10 mouse cellular contexts compared by ENCODE assay signal in the genomic region with DNA sequence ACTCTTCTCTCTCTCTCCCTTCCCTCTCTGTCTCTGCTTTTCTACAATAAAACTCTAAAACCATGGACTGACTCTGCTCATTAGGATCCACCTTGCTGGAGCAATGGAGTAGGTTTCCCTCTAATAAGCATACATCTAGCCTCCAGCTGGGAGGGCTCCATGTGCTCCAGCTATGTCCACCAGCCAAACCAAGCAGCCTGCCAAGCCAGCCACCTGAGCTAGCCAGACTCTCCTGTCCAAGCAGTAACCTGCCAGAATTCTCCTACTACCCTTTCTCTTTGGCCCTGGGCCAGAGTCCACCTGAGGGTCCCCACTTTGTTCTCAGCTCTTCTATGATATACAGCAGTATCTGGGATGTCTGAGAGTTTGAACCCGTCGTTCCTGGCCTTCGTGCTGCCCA.
"Had no signal": no experiment of that assay in that cellular context is flagged by ENCODE, and none has a peak within 500 bp of the region (broad histone marks: within the 10 kb centered on the region; RNA-seq: fewer than 3 reads in every experiment).

No protein-coding gene starts in this region.

- H3K4me1 ChIP-seq: limb, embryonic 12.5 days; midbrain, embryonic 13.5 days had no signal

- H3K9me3 ChIP-seq: limb, embryonic 12.5 days; midbrain, embryonic 13.5 days had no signal

- H3K27ac ChIP-seq: layer of hippocampus, adult 2 months; left cerebral cortex, adult 2 months; limb, embryonic 12.5 days; liver, embryonic 14.5 days; midbrain, embryonic 13.5 days had no signal

- H3K9ac ChIP-seq: limb, embryonic 12.5 days; liver, embryonic 14.5 days; midbrain, embryonic 13.5 days had no signal

- H3K4me3 ChIP-seq: layer of hippocampus, adult 2 months; left cerebral cortex, adult 2 months; limb, embryonic 12.5 days; midbrain, embryonic 13.5 days had no signal

- ATAC-seq: midbrain, embryonic 13.5 days had no signal

- DNase-seq: kidney, postnatal 10 days; kidney, postnatal 4 days; lung, adult 18-20 months; right cerebral cortex, postnatal 14 days; thymus, postnatal 36 days had no signal

- H3K4me2 ChIP-seq: limb, embryonic 12.5 days; midbrain, embryonic 13.5 days had no signal

- H3K36me3 ChIP-seq: limb, embryonic 12.5 days; midbrain, embryonic 13.5 days had no signal

- H3K27me3 ChIP-seq: limb, embryonic 12.5 days; midbrain, embryonic 13.5 days had no signal
